Mouse (Mus musculus) midbrain, postnatal 0 days (tissue): ENCODE results near the gene Vmn1r206. TPM values are rescaled to one million over a fixed set of nuclear protein-coding genes. Genes with fewer than 3 reads are reported as not detected.
"Not testable (repeated sequence)": the region's sequence is repeated elsewhere in the genome, so short reads cannot be mapped to it uniquely, and the experiment has no call there.

Experiments
- ATAC-seq: fragments of 200-750 bp; cut with Nextera tagmentation; 2 replicates; pipeline ENCODE4 v1.8.0; 2017; ENCODE audit warnings: moderate number of reproducible peaks, mild to moderate bottlenecking, moderate TSS enrichment, moderate library complexity; ENCODE audit not compliant: low FRiP score
- DNase-seq: peaks from one replicate; pipeline ENCODE4 v3.0.0-alpha.2; 2015; ENCODE audit warnings: low spot score
- H3K27ac ChIP-seq: fragments of 300-500 bp; sonication (generic); 2 replicates; pipeline ENCODE4 v1.5.1; 2014; ENCODE audit warnings: low read depth, mild to moderate bottlenecking, low read length, mixed read lengths
- H3K27me3 ChIP-seq: fragments of 300-500 bp; sonication (generic); 2 replicates; pipeline ENCODE4 v1.6.1; 2014; ENCODE audit warnings: low read length, control low read depth, mixed read lengths; ENCODE audit not compliant: insufficient read depth
- H3K36me3 ChIP-seq: fragments of 300-500 bp; sonication (generic); 2 replicates; pipeline ENCODE4 v1.6.1; 2014; ENCODE audit warnings: low read length, control low read depth, mixed read lengths; ENCODE audit not compliant: insufficient read depth
- H3K4me1 ChIP-seq: fragments of 300-500 bp; sonication (generic); 2 replicates; pipeline ENCODE4 v1.6.1; 2014; ENCODE audit warnings: mild to moderate bottlenecking, control low read depth, antibody characterized with exemption, low read length, mixed read lengths; ENCODE audit not compliant: insufficient read depth
- H3K4me2 ChIP-seq: fragments of 300-500 bp; sonication (generic); 2 replicates; pipeline ENCODE4 v1.6.1; 2014; ENCODE audit warnings: low read depth, mild to moderate bottlenecking, low read length, mixed read lengths; ENCODE audit not compliant: poor library complexity, severe bottlenecking
- H3K4me3 ChIP-seq: fragments of 300-500 bp; sonication (generic); 2 replicates; pipeline ENCODE4 v1.5.1; 2014; ENCODE audit warnings: low read depth, mild to moderate bottlenecking, low read length, moderate library complexity
- H3K9ac ChIP-seq: fragments of 300-500 bp; sonication (generic); replicated peaks from 2 replicates; pipeline ENCODE4 v1.6.1; 2014; ENCODE audit warnings: mild to moderate bottlenecking, low read length, moderate library complexity, mixed read lengths; ENCODE audit not compliant: poor library complexity, severe bottlenecking
- H3K9me3 ChIP-seq: fragments of 300-500 bp; sonication (generic); 2 replicates; pipeline ENCODE4 v1.6.1; 2016; ENCODE audit warnings: low read length, control low read depth
- CTCF ChIP-seq: IDR thresholded peaks from 2 replicates; pipeline ENCODE4 v1.5.1; 2016; ENCODE audit warnings: antibody characterized with exemption, mild to moderate bottlenecking
- WGBS: fragments of 180-500 bp; shearing (Covaris S2); extraction: QIAGEN DNeasy Blood & Tissue Kit; methylation state at CpG from one replicate; pipeline ENCODE4 v1.1.7; 2014; 5-methylcytosine and 5-hydroxymethylcytosine counted together
- polyA plus RNA-seq: library from polyadenylated mRNA; unstranded; fragments of >200 nt; fragmentation: Nextera tagmentation; extraction: Ambion mirVana; gene quantifications from 2 replicates; pipeline ENCODE4 v1.2.1, GENCODE M21; 2015
- total RNA-seq: library from RNA; depleted of rRNA; stranded (reverse); fragments of >200 nt; gene quantifications from 2 replicates; pipeline ENCODE4 v1.2.3, GENCODE M21; 2014; rRNA removed

Vmn1r206 gene
- total RNA-seq (not detected in 2 replicates), polyA plus RNA-seq (not detected in 2 replicates)

DNA sequence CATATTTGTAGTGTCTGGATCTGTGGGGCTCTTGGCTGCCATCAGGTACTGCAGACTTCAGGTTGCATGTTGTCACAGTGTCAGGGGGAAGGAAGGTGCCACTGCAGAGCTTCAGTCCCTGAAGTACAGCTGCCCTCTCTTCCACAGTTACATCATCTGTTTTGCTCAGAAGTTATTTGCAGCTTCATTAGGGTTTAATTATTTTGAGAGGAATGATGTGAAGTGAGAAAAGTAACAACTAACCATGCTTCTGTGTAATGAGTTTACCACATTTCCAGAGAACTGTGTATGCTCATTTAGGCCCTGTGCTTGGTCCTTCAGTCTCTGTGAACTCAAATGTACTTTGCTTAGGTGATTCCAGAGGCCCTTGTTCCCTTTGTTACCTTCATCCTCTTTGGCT, at the start of gene Vmn1r206:
Gene Vmn1r206, minus strand, starts transcription at position 101 of the 400 bp plus-strand sequence.
- not testable (repeated sequence) for DNase-seq, H3K4me3 ChIP-seq, H3K9me3 ChIP-seq, H3K4me2 ChIP-seq, H3K4me1 ChIP-seq, H3K27ac ChIP-seq, H3K9ac ChIP-seq, H3K27me3 ChIP-seq, ATAC-seq, H3K36me3 ChIP-seq

- no peak within 1 kb of the TSS for H3K4me3 ChIP-seq
- H3K36me3 ChIP-seq: no peaks in the 10 kb centered on the region
- no peaks in the 10 kb centered on the region for H3K9me3 ChIP-seq
- no peak within 1 kb of the TSS for H3K4me2 ChIP-seq
- no peak for ATAC-seq
- H3K27ac ChIP-seq: no peak within 1 kb of the TSS
- TF ChIP-seq CTCF: no peak
- H3K27me3 ChIP-seq: no peaks in the 10 kb centered on the region
- WGBS: 87% methylated on average over 3 of the region's 3 CpGs
- no peak for DNase-seq
- H3K9ac ChIP-seq: no peak within 1 kb of the TSS
- no peaks in the 10 kb centered on the region for H3K4me1 ChIP-seq
Observed at GRCm38 (mm10) chr13:22592900-22593299, 31.2 kb downstream of the Vmn1r206 start, which contains the start of gene Vmn1r205. TSS of gene Vmn1r205 (minus strand) at chr13:22593000.

DNA sequence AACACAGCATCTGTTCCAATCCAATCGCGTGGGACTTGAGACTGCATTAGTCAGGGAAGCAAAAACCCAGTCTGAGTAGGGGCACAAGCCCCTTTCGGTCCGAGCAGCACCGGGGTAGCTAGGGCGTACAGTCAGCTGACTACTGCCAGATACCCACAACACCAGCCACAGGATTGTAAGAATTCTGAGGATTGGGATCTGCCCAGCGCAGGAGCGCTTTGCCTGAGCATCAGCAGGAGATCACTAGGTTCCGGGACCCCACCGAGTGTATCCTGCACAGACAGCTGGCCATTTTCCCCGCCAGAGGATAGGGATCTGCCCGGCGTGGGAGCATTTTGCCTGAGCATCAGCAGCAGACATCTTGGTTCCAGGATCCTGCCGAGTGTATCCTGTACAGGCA, 40.7 kb downstream of the Vmn1r206 start:
- not testable (repeated sequence) for H3K4me1 ChIP-seq, DNase-seq, ATAC-seq, H3K9me3 ChIP-seq, H3K27me3 ChIP-seq, H3K36me3 ChIP-seq, H3K4me2 ChIP-seq, H3K27ac ChIP-seq, H3K9ac ChIP-seq, H3K4me3 ChIP-seq
- 83% methylated on average over 14 of the region's 14 CpGs for WGBS

- H3K27me3 ChIP-seq: not testable (repeated sequence)
- 84% methylated on average over 3 of the region's 3 CpGs for WGBS
Observed at GRCm38 (mm10) chr13:22574911-22575310, 49.1 kb downstream of the Vmn1r206 start.

More at GRCm38 (mm10) chr13:22574911-22575310, 49.1 kb downstream of the Vmn1r206 start:
- H3K36me3 ChIP-seq, H3K4me2 ChIP-seq, H3K9ac ChIP-seq, H3K4me3 ChIP-seq, H3K4me1 ChIP-seq, ATAC-seq, H3K9me3 ChIP-seq, H3K27ac ChIP-seq, DNase-seq: not testable (repeated sequence)

Other genes with a start within 250 kb of the Vmn1r206 start
- gene Vmn1r199, start 244.4 kb downstream of the Vmn1r206 start, total RNA-seq: not detected in 2 replicates
- gene Vmn1r199, start 244.4 kb downstream of the Vmn1r206 start, polyA plus RNA-seq: not detected in 2 replicates
- gene Vmn1r200, start 233.9 kb downstream of the Vmn1r206 start, total RNA-seq: not detected in 2 replicates
- gene Vmn1r200, start 233.9 kb downstream of the Vmn1r206 start, polyA plus RNA-seq: not detected in 2 replicates
- gene Vmn1r201, start 152.3 kb downstream of the Vmn1r206 start, total RNA-seq: not detected in 2 replicates
- gene Vmn1r201, start 152.3 kb downstream of the Vmn1r206 start, polyA plus RNA-seq: not detected in 2 replicates
- gene Vmn1r202, start 118.9 kb downstream of the Vmn1r206 start, total RNA-seq: not detected in 2 replicates
- gene Vmn1r202, start 118.9 kb downstream of the Vmn1r206 start, polyA plus RNA-seq: not detected in 2 replicates
- gene Vmn1r203, start 106.1 kb downstream of the Vmn1r206 start, total RNA-seq: not detected in 2 replicates
- gene Vmn1r203, start 106.1 kb downstream of the Vmn1r206 start, polyA plus RNA-seq: not detected in 2 replicates
- not detected in 2 replicates for gene Vmn1r204, start 71.1 kb downstream of the Vmn1r206 start, total RNA-seq
- not detected in 2 replicates for gene Vmn1r204, start 71.1 kb downstream of the Vmn1r206 start, polyA plus RNA-seq
- gene Vmn1r205, start 31.3 kb downstream of the Vmn1r206 start, total RNA-seq: not detected in 2 replicates
- gene Vmn1r205, start 31.3 kb downstream of the Vmn1r206 start, polyA plus RNA-seq: not detected in 2 replicates
- not detected in 2 replicates for gene Vmn1r207-ps, start 105.4 kb upstream of the Vmn1r206 start, total RNA-seq
- not detected in 2 replicates for gene Vmn1r207-ps, start 105.4 kb upstream of the Vmn1r206 start, polyA plus RNA-seq
- not detected in 2 replicates for gene Vmn1r208, start 153.1 kb upstream of the Vmn1r206 start, total RNA-seq
- not detected in 2 replicates for gene Vmn1r208, start 153.1 kb upstream of the Vmn1r206 start, polyA plus RNA-seq
- gene Vmn1r209, start 185.4 kb upstream of the Vmn1r206 start, total RNA-seq: not detected in 2 replicates
- gene Vmn1r209, start 185.4 kb upstream of the Vmn1r206 start, polyA plus RNA-seq: not detected in 2 replicates
- gene Vmn1r210, start 207.1 kb upstream of the Vmn1r206 start, total RNA-seq: not detected in 2 replicates
- gene Vmn1r210, start 207.1 kb upstream of the Vmn1r206 start, polyA plus RNA-seq: not detected in 2 replicates
- not detected in 2 replicates for gene Vmn1r211, start 233.3 kb upstream of the Vmn1r206 start, total RNA-seq
- gene Vmn1r211, start 233.3 kb upstream of the Vmn1r206 start, polyA plus RNA-seq: not detected in 2 replicates